Mouse (Mus musculus): ENCODE data around the gene Mthfd1l. TPM values are rescaled to one million over a fixed set of nuclear protein-coding genes. Genes with fewer than 3 reads are reported as not detected.

Mthfd1l gene
- polyA plus RNA-seq, 1 experiment = 5.6 TPM

DNA sequence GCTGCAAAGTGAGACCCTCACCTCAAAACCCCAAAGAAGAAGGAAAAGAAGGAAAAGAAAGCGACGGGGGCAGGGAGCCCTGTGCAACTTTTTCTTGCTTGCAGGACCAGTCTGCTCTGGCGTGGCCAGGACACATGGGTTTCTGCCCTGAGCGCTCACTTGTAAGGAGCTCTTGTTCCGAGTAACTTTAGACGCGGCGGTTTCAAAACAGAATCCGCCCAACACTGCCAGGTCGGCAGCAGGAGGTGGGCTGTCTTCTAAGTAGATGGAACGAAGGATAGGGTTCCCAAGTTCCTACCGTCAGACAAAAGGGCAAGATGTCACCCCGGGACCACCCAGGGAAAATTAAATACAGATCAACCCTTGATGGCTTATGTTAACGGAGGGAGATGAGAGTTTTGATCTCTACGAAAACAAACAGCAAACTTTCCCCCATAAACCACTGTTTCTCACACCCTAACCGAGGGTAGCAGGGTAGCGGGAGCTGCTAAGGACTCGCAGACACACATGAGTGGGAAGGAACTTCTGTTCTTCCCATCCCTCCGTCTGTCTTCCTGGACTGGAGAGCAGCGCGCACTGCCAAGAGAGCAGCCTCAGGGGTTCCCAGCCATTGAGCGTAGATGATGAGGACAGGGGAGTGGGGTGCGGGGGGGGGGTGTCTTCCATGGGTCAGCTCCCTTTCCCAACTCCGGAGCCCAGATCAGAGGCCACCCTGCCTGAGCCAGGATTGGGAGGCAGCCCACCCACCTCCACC lies 237.6 kb downstream of the Mthfd1l start:
- no peak overlapping the region for H3K27ac ChIP-seq (ENCODE audit: insufficient read depth, low read depth, low read length)
- H3K4me3 ChIP-seq (ENCODE audit: insufficient read depth, low read length) = peak overlapping the region; percentile 5; the same call in 1 of the 2 replicates
- TF ChIP-seq CTCF (IDR thresholded peaks at IDR 0.05; ENCODE audit: low read depth, low read length) = no peak
- no peak for TF ChIP-seq POLR2A (IDR thresholded peaks at IDR 0.05; ENCODE audit: borderline replicate concordance, low read depth, low read length)
- H3K4me1 ChIP-seq (ENCODE audit: control insufficient read depth, insufficient read depth, low read length) = no peaks in the 10 kb centered on the region

DNA sequence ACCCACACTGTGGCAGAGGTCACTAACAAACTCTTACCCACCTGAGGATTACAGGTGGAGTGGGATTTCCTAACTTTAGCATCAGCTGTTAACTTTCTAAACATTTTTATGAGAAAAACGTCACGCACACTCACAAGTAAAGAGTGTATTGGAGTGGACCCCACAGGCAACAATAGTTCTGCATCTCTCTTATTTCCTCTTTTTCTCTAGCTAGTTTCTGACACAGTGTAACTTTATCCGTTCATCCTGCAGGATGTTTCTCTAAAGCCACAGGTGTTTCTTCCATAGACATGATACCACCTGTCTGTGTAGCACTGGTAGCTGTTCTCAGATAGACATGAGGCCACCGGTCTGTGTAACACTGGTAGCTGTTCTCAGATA lies 238.1 kb downstream of the Mthfd1l start:
- Histone ChIP-seq H3K4me1 (ENCODE audit: control insufficient read depth, insufficient read depth, low read length) (no peaks in the 10 kb centered on the region), H3K4me3 (ENCODE audit: insufficient read depth, low read length) (no peak overlapping the region), H3K27ac (ENCODE audit: insufficient read depth, low read depth, low read length) (no peak overlapping the region)
- TF ChIP-seq CTCF (IDR thresholded peaks at IDR 0.05; ENCODE audit: low read depth, low read length) (no peak), POLR2A (IDR thresholded peaks at IDR 0.05; ENCODE audit: borderline replicate concordance, low read depth, low read length) (no peak)

Other genes starting within 250 kb of the Mthfd1l start
- gene Plekhg1, start 232.8 kb upstream of the Mthfd1l start, polyA plus RNA-seq (2012; ENCODE audit: insufficient read depth, insufficient read length, missing spikeins) = 3.9 and 5.5 TPM in 2 replicates

All from bone marrow macrophage, adult 2 months (primary cell).